Mouse (Mus musculus): Measurements from ENCODE around the gene Nxf1. TPM values are rescaled to one million over a fixed set of nuclear protein-coding genes. Genes with fewer than 3 reads are reported as not detected.

Nxf1 gene
- polyA plus RNA-seq, 1 experiment from 2014 or later: 150 TPM

DNA sequence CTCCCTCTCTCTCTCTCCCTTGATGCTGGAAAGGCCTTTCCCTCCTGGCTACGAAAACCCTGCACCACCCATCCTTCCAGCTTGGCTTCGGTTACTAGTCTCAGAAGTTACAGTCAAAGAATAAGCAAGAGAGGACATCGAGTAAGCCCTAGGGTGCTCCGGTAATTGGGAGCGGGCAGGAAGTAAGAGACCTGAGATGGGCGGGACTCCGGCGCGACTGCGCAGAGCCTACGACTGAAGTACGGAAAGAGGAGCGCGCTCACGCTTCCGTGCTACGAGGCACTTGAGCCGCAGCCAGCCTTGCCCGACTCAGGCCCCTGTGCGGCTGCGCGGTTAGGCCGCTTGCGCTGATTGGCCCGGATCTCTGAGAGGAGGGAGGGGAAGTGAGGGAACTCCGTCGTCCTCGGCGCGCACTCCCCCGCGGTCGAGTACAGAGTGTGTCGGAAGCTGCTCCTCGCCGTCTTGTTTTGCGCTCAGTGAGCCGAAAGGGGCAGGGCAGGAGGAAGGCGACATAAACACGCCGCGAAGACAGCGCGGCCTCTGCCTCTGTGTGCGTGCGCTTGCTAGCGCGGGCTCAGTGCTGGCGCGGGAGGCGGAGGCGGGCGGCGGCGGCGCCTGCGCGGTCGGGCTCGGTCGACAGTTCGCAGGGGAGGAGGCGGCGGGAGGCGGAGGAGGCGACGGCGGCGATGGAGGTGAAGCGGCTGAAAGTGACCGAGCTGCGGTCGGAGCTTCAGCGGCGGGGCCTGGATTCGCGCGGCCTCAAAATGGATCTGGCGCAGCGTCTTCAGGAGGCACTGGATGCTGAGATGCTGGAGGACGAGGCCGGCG lies 62.9 kb downstream of the Nxf1 start, which contains the start of gene Hnrnpul2:
Hnrnpul2 (plus strand) TSS at position 415 of the 828 bp plus-strand sequence.
- H3K9me3 ChIP-seq (replicated peaks; ENCODE audit: control insufficient read depth, low read length): no peaks in the 10 kb centered on the region
- H3K36me3 ChIP-seq (ENCODE audit: control insufficient read depth, insufficient read depth, low read length): peaks cover 12% of the 10 kb centered on the region
- ATAC-seq (ENCODE audit: insufficient read depth, low FRiP score): peak; percentile 96
- under 1% methylated on average over 83 of the region's 83 CpGs for WGBS
- peak within 1 kb of the TSS; percentile 100 for H3K4me3 ChIP-seq (replicated peaks; ENCODE audit: low read length)
- peak within 1 kb of the TSS; percentile 98 for H3K9ac ChIP-seq (ENCODE audit: low read length)
- peaks cover 27% of the 10 kb centered on the region for H3K4me1 ChIP-seq (ENCODE audit: control insufficient read depth, insufficient read depth, low read length)
- H3K4me2 ChIP-seq (ENCODE audit: low read depth, low read length): peak within 1 kb of the TSS; percentile 89
- H3K27me3 ChIP-seq (ENCODE audit: control insufficient read depth, insufficient read depth, low read length): no peaks in the 10 kb centered on the region
- peak within 1 kb of the TSS; percentile 99 for H3K27ac ChIP-seq (ENCODE audit: low read length)

Small RNAs within 50 kb of the gene (microRNA-seq; reads per million reads assigned to microRNA genes)
- gene Mir6992: not detected

Other genes starting within 250 kb of the Nxf1 start
- 0.09 and 0.17 TPM in 2 replicates for gene Slc22a8, start 165.8 kb upstream of the Nxf1 start, polyA plus RNA-seq (2015; fragmentation: Nextera tagmentation; extraction: Ambion mirVana)
- 0.05 TPM in 1 of 2 replicates, not detected in the other for gene Slc22a6, start 139.0 kb upstream of the Nxf1 start, polyA plus RNA-seq (2015; fragmentation: Nextera tagmentation; extraction: Ambion mirVana)
- gene Chrm1, start 93.3 kb upstream of the Nxf1 start, polyA plus RNA-seq (2015; fragmentation: Nextera tagmentation; extraction: Ambion mirVana): 1.3 and 1.9 TPM in 2 replicates
- gene Slc3a2, start 33.7 kb upstream of the Nxf1 start, polyA plus RNA-seq (2015; fragmentation: Nextera tagmentation; extraction: Ambion mirVana): 111 and 116 TPM in 2 replicates
- gene Wdr74, start 21.2 kb upstream of the Nxf1 start, polyA plus RNA-seq (2015; fragmentation: Nextera tagmentation; extraction: Ambion mirVana): 83.0 and 83.5 TPM in 2 replicates
- gene 1700092M07Rik, start 16.4 kb upstream of the Nxf1 start, polyA plus RNA-seq (2015; fragmentation: Nextera tagmentation; extraction: Ambion mirVana): 1.1 and 2.1 TPM in 2 replicates
- gene Stx5a, start 15.7 kb upstream of the Nxf1 start, polyA plus RNA-seq (2015; fragmentation: Nextera tagmentation; extraction: Ambion mirVana): 146 and 148 TPM in 2 replicates
- 137 and 143 TPM in 2 replicates for gene Tmem223, start 13.9 kb downstream of the Nxf1 start, polyA plus RNA-seq (2015; fragmentation: Nextera tagmentation; extraction: Ambion mirVana)
- gene Tmem179b, start 17.4 kb downstream of the Nxf1 start, polyA plus RNA-seq (2015; fragmentation: Nextera tagmentation; extraction: Ambion mirVana): 88.9 and 96.9 TPM in 2 replicates
- gene Taf6l, start 29.3 kb downstream of the Nxf1 start, polyA plus RNA-seq (2015; fragmentation: Nextera tagmentation; extraction: Ambion mirVana): 17.1 and 19.8 TPM in 2 replicates
- 122 and 129 TPM in 2 replicates for gene Polr2g, start 41.5 kb downstream of the Nxf1 start, polyA plus RNA-seq (2015; fragmentation: Nextera tagmentation; extraction: Ambion mirVana)
- gene Zbtb3, start 45.5 kb downstream of the Nxf1 start, polyA plus RNA-seq (2015; fragmentation: Nextera tagmentation; extraction: Ambion mirVana): 4.4 and 4.5 TPM in 2 replicates
- gene Ttc9c, start 62.3 kb downstream of the Nxf1 start, polyA plus RNA-seq (2015; fragmentation: Nextera tagmentation; extraction: Ambion mirVana): 45.3 and 46.3 TPM in 2 replicates
- gene Hnrnpul2, start 62.9 kb downstream of the Nxf1 start, polyA plus RNA-seq (2015; fragmentation: Nextera tagmentation; extraction: Ambion mirVana): 4.5 and 4.7 TPM in 2 replicates
- not detected in 2 replicates for gene AC129217.1, start 72.7 kb downstream of the Nxf1 start, polyA plus RNA-seq (2015; fragmentation: Nextera tagmentation; extraction: Ambion mirVana)
- gene Bscl2, start 80.4 kb downstream of the Nxf1 start, polyA plus RNA-seq (2015; fragmentation: Nextera tagmentation; extraction: Ambion mirVana): 54.1 and 63.3 TPM in 2 replicates
- gene Gng3, start 82.1 kb downstream of the Nxf1 start, polyA plus RNA-seq (2015; fragmentation: Nextera tagmentation; extraction: Ambion mirVana): 10.4 and 10.7 TPM in 2 replicates
- gene Lrrn4cl, start 93.7 kb downstream of the Nxf1 start, polyA plus RNA-seq (2015; fragmentation: Nextera tagmentation; extraction: Ambion mirVana): 2.0 and 2.8 TPM in 2 replicates
- 170 and 175 TPM in 2 replicates for gene Ubxn1, start 114.4 kb downstream of the Nxf1 start, polyA plus RNA-seq (2015; fragmentation: Nextera tagmentation; extraction: Ambion mirVana)
- 59.9 and 66.2 TPM in 2 replicates for gene Uqcc3, start 123.8 kb downstream of the Nxf1 start, polyA plus RNA-seq (2015; fragmentation: Nextera tagmentation; extraction: Ambion mirVana)
- 50.2 and 77.0 TPM in 2 replicates for gene Lbhd1, start 126.7 kb downstream of the Nxf1 start, polyA plus RNA-seq (2015; fragmentation: Nextera tagmentation; extraction: Ambion mirVana)
- gene Gm49403, start 126.9 kb downstream of the Nxf1 start, polyA plus RNA-seq (2015; fragmentation: Nextera tagmentation; extraction: Ambion mirVana): not detected in 2 replicates
- 74.3 and 75.6 TPM in 2 replicates for gene 1810009A15Rik, start 131.8 kb downstream of the Nxf1 start, polyA plus RNA-seq (2015; fragmentation: Nextera tagmentation; extraction: Ambion mirVana)
- 0.18 TPM in 1 of 2 replicates, not detected in the other for gene Gm49416, start 131.9 kb downstream of the Nxf1 start, polyA plus RNA-seq (2015; fragmentation: Nextera tagmentation; extraction: Ambion mirVana)
- gene Ints5, start 135.9 kb downstream of the Nxf1 start, polyA plus RNA-seq (2015; fragmentation: Nextera tagmentation; extraction: Ambion mirVana): 35.4 and 39.7 TPM in 2 replicates
- 105 and 108 TPM in 2 replicates for gene Ganab, start 141.0 kb downstream of the Nxf1 start, polyA plus RNA-seq (2015; fragmentation: Nextera tagmentation; extraction: Ambion mirVana)
- 37.2 and 39.0 TPM in 2 replicates for gene B3gat3, start 163.3 kb downstream of the Nxf1 start, polyA plus RNA-seq (2015; fragmentation: Nextera tagmentation; extraction: Ambion mirVana)
- gene Rom1, start 172.3 kb downstream of the Nxf1 start, polyA plus RNA-seq (2015; fragmentation: Nextera tagmentation; extraction: Ambion mirVana): 2.8 and 3.1 TPM in 2 replicates
- 28.5 and 30.5 TPM in 2 replicates for gene Eml3, start 172.5 kb downstream of the Nxf1 start, polyA plus RNA-seq (2015; fragmentation: Nextera tagmentation; extraction: Ambion mirVana)
- gene Mta2, start 184.8 kb downstream of the Nxf1 start, polyA plus RNA-seq (2015; fragmentation: Nextera tagmentation; extraction: Ambion mirVana): 142 and 149 TPM in 2 replicates
- 30.0 and 34.9 TPM in 2 replicates for gene Tut1, start 196.8 kb downstream of the Nxf1 start, polyA plus RNA-seq (2015; fragmentation: Nextera tagmentation; extraction: Ambion mirVana)
- 401 and 441 TPM in 2 replicates for gene Eef1g, start 210.0 kb downstream of the Nxf1 start, polyA plus RNA-seq (2015; fragmentation: Nextera tagmentation; extraction: Ambion mirVana)
- 46.4 and 48.3 TPM in 2 replicates for gene Ahnak, start 232.2 kb downstream of the Nxf1 start, polyA plus RNA-seq (2015; fragmentation: Nextera tagmentation; extraction: Ambion mirVana)